Mouse (Mus musculus) large intestine, adult 2 months (tissue): ENCODE results near the gene Nop2. TPM values are rescaled to one million over a fixed set of nuclear protein-coding genes. Genes with fewer than 3 reads are reported as not detected.

Experiments used
- polyA plus RNA-seq: library from polyadenylated mRNA; depleted of rRNA; stranded (reverse); fragments of >200 nt; gene quantifications from 2 replicates; pipeline ENCODE4 v1.2.3, GENCODE M21; 2012; rRNA removed

Gene Nop2
- polyA plus RNA-seq, 1 experiment: 17.7 TPM

Other genes with a start within 250 kb of the Nop2 start
- 6.7 and 7.9 TPM in 2 replicates for gene Cd4, start 243.7 kb upstream of the Nop2 start, polyA plus RNA-seq
- gene Lag3, start 220.2 kb upstream of the Nop2 start, polyA plus RNA-seq: 3.8 and 4.7 TPM in 2 replicates
- 658 and 1,077 TPM in 2 replicates for gene Ptms, start 211.8 kb upstream of the Nop2 start, polyA plus RNA-seq
- gene Mlf2, start 200.5 kb upstream of the Nop2 start, polyA plus RNA-seq: 350 and 390 TPM in 2 replicates
- gene Cops7a, start 166.4 kb upstream of the Nop2 start, polyA plus RNA-seq: 149 and 151 TPM in 2 replicates
- gene Pianp, start 135.2 kb upstream of the Nop2 start, polyA plus RNA-seq: 2.3 and 3.3 TPM in 2 replicates
- gene Zfp384, start 122.8 kb upstream of the Nop2 start, polyA plus RNA-seq: 39.5 and 59.5 TPM in 2 replicates
- gene Ing4, start 92.1 kb upstream of the Nop2 start, polyA plus RNA-seq: 42.5 and 43.1 TPM in 2 replicates
- 12.5 and 14.6 TPM in 2 replicates for gene Acrbp, start 82.2 kb upstream of the Nop2 start, polyA plus RNA-seq
- 55.4 and 127 TPM in 2 replicates for gene Lpar5, start 64.0 kb upstream of the Nop2 start, polyA plus RNA-seq
- 22.4 and 35.5 TPM in 2 replicates for gene Chd4, start 35.9 kb upstream of the Nop2 start, polyA plus RNA-seq
- 6.3 and 9.4 TPM in 2 replicates for gene Iffo1, start 13.3 kb downstream of the Nop2 start, polyA plus RNA-seq
- gene Gapdh, start 34.6 kb downstream of the Nop2 start, polyA plus RNA-seq: 3,259 and 4,191 TPM in 2 replicates
- gene Ncapd2, start 59.8 kb downstream of the Nop2 start, polyA plus RNA-seq: 94.4 and 101 TPM in 2 replicates
- gene Mrpl51, start 59.9 kb downstream of the Nop2 start, polyA plus RNA-seq: 83.2 and 95.7 TPM in 2 replicates
- 13.6 and 15.0 TPM in 2 replicates for gene Vamp1, start 83.6 kb downstream of the Nop2 start, polyA plus RNA-seq
- 58.9 and 64.5 TPM in 2 replicates for gene Tapbpl, start 100.0 kb downstream of the Nop2 start, polyA plus RNA-seq
- 4.5 and 5.3 TPM in 2 replicates for gene Cd27, start 105.1 kb downstream of the Nop2 start, polyA plus RNA-seq
- gene Tuba3a, start 154.1 kb downstream of the Nop2 start, polyA plus RNA-seq: 0.05 and 0.14 TPM in 2 replicates
- gene Ltbr, start 182.0 kb downstream of the Nop2 start, polyA plus RNA-seq: 123 and 136 TPM in 2 replicates
- gene Scnn1a, start 188.8 kb downstream of the Nop2 start, polyA plus RNA-seq: 7.9 and 11.0 TPM in 2 replicates
- gene Tnfrsf1a, start 217.5 kb downstream of the Nop2 start, polyA plus RNA-seq: 123 and 182 TPM in 2 replicates
- gene Plekhg6, start 248.9 kb downstream of the Nop2 start, polyA plus RNA-seq: 24.1 and 35.0 TPM in 2 replicates